21 mouse cellular contexts compared by ENCODE assay signal in genomic region chr4:118243298-118243697, GRCm38 (mm10). TPM values are rescaled to one million over a fixed set of nuclear protein-coding genes. Genes with fewer than 3 reads are reported as not detected.
DNase-seq lines count a peak whose midpoint lies in the region; ATAC-seq and TF ChIP-seq lines count a peak whose summit lies in the region.
"Had no signal": no experiment of that assay in that cellular context is flagged by ENCODE, and none has a peak within 500 bp of the region (broad histone marks: within the 10 kb centered on the region; RNA-seq: fewer than 3 reads in every experiment).

No protein-coding gene starts in this region.

- peaks cover 72% of the 10 kb centered on the region for H3K36me3 ChIP-seq in forebrain, embryonic 13.5 days (ENCODE audit: poor library complexity, severe bottlenecking)
- H3K36me3 ChIP-seq in forebrain, embryonic 11.5 days (ENCODE audit: control insufficient read depth, insufficient read depth, low read length): peaks cover 3% of the 10 kb centered on the region
- H3K36me3 ChIP-seq in midbrain, embryonic 12.5 days: peaks cover 63% of the 10 kb centered on the region
- H3K36me3 ChIP-seq in midbrain, embryonic 11.5 days (ENCODE audit: control insufficient read depth, insufficient read depth, low read length): peaks cover 13% of the 10 kb centered on the region
- H3K36me3 ChIP-seq in hindbrain, embryonic 14.5 days (replicated peaks; ENCODE audit: control insufficient read depth, insufficient read depth): peaks cover 60% of the 10 kb centered on the region
- H3K36me3 ChIP-seq: G1E had no signal

- peak; percentile 60 for ATAC-seq in forebrain, embryonic 13.5 days
- no peak for ATAC-seq in forebrain, embryonic 11.5 days (replicated peaks; ENCODE audit: low FRiP score)
- no peak for ATAC-seq in midbrain, embryonic 12.5 days (ENCODE audit: low FRiP score, low read depth)
- ATAC-seq in midbrain, embryonic 11.5 days (ENCODE audit: low FRiP score): no peak
- ATAC-seq in hindbrain, embryonic 14.5 days (ENCODE audit: low FRiP score): no peak
- ATAC-seq: activated CD4-positive, CD25-positive, alpha-beta regulatory T cell, adult 4 months; liver, postnatal 0 days had no signal

- WGBS in forebrain, embryonic 13.5 days: 65% methylated on average over 11 of the region's 11 CpGs
- 87% methylated on average over 11 of the region's 11 CpGs for WGBS in forebrain, embryonic 11.5 days
- WGBS in midbrain, embryonic 12.5 days: 86% methylated on average over 11 of the region's 11 CpGs
- WGBS in midbrain, embryonic 11.5 days: 94% methylated on average over 11 of the region's 11 CpGs
- WGBS in hindbrain, embryonic 14.5 days: 64% methylated on average over 11 of the region's 11 CpGs

- H3K9ac ChIP-seq in forebrain, embryonic 13.5 days: no peak overlapping the region
- H3K9ac ChIP-seq in forebrain, embryonic 11.5 days (ENCODE audit: low read length): no peak overlapping the region
- H3K9ac ChIP-seq in midbrain, embryonic 12.5 days (replicated peaks): no peak overlapping the region
- no peak overlapping the region for H3K9ac ChIP-seq in midbrain, embryonic 11.5 days (ENCODE audit: low read length)
- H3K9ac ChIP-seq in hindbrain, embryonic 14.5 days: no peak overlapping the region
- H3K9ac ChIP-seq: heart, embryonic 13.5 days; liver, postnatal 0 days had no signal

- no peak for DNase-seq in forebrain, embryonic 11.5 days (ENCODE audit: low spot score)
- no peak for DNase-seq in midbrain, embryonic 11.5 days (ENCODE audit: low spot score, missing footprints)
- DNase-seq in brain, embryonic 14.5 days (ENCODE audit: low read depth): peak; percentile 73
- DNase-seq in hindbrain, embryonic 14.5 days (ENCODE audit: low spot score): no peak
- no peak for DNase-seq in frontal cortex, postnatal 25 days (ENCODE audit: low spot score in 2 of 2)
- DNase-seq in heart, adult 11 months: no peak
- DNase-seq: adrenal gland, postnatal 14 days; cerebellum, adult 11-12 months; cerebellum, postnatal 14 days; gastrocnemius, postnatal 10 days; heart, adult 18-20 months; layer of hippocampus, postnatal 36 days; liver, postnatal 0 days; lung, postnatal 10 days; retina, postnatal 1 day; thymus, postnatal 25 days had no signal

- H3K4me3 ChIP-seq in forebrain, embryonic 13.5 days: no peak overlapping the region
- no peak overlapping the region for H3K4me3 ChIP-seq in forebrain, embryonic 11.5 days (ENCODE audit: low read depth, low read length)
- no peak overlapping the region for H3K4me3 ChIP-seq in midbrain, embryonic 12.5 days
- no peak overlapping the region for H3K4me3 ChIP-seq in midbrain, embryonic 11.5 days (ENCODE audit: low read depth, low read length)
- H3K4me3 ChIP-seq in hindbrain, embryonic 14.5 days (replicated peaks; ENCODE audit: low read length): no peak overlapping the region
- H3K4me3 ChIP-seq: heart, embryonic 13.5 days had no signal

- H3K4me1 ChIP-seq in forebrain, embryonic 13.5 days: peaks cover 18% of the 10 kb centered on the region
- H3K4me1 ChIP-seq in forebrain, embryonic 11.5 days (replicated peaks; ENCODE audit: control insufficient read depth, insufficient read depth, low read length): no peaks in the 10 kb centered on the region
- H3K4me1 ChIP-seq in midbrain, embryonic 12.5 days: 0 out of 2 replicates have a peak, but pooled peaks cover 3% of the 10 kb centered on the region
- no peaks in the 10 kb centered on the region for H3K4me1 ChIP-seq in midbrain, embryonic 11.5 days (ENCODE audit: control insufficient read depth, insufficient read depth, low read length)
- H3K4me1 ChIP-seq in hindbrain, embryonic 14.5 days (replicated peaks; ENCODE audit: control insufficient read depth, insufficient read depth, low read length): 0 out of 2 replicates have a peak, but pooled peaks cover 7% of the 10 kb centered on the region

- H3K9me3 ChIP-seq in forebrain, embryonic 13.5 days (replicated peaks): no peaks in the 10 kb centered on the region
- H3K9me3 ChIP-seq in forebrain, embryonic 11.5 days (ENCODE audit: control insufficient read depth, low read length): no peaks in the 10 kb centered on the region
- H3K9me3 ChIP-seq in midbrain, embryonic 12.5 days: no peaks in the 10 kb centered on the region
- H3K9me3 ChIP-seq in midbrain, embryonic 11.5 days (ENCODE audit: control insufficient read depth, low read length): no peaks in the 10 kb centered on the region
- H3K9me3 ChIP-seq in hindbrain, embryonic 14.5 days (ENCODE audit: control insufficient read depth, low read length): no peaks in the 10 kb centered on the region
- H3K9me3 ChIP-seq: G1E; heart, embryonic 13.5 days had no signal

- H3K27ac ChIP-seq in forebrain, embryonic 13.5 days: peak overlapping the region; percentile 64
- H3K27ac ChIP-seq in forebrain, embryonic 11.5 days (ENCODE audit: low read depth, low read length): no peak overlapping the region
- peak overlapping the region; percentile 39 for H3K27ac ChIP-seq in midbrain, embryonic 12.5 days (replicated peaks)
- no peak overlapping the region for H3K27ac ChIP-seq in midbrain, embryonic 11.5 days (ENCODE audit: low read depth, low read length)
- H3K27ac ChIP-seq in hindbrain, embryonic 14.5 days: peak overlapping the region; percentile 63
- H3K27ac ChIP-seq: heart, embryonic 13.5 days had no signal

- no peak for TF ChIP-seq CTCF in brain, embryonic 14.5 days (IDR thresholded peaks at IDR 0.05; ENCODE audit: borderline replicate concordance, extremely low read depth, insufficient read depth, insufficient read length)

- no peak overlapping the region for H3K4me2 ChIP-seq in forebrain, embryonic 13.5 days
- no peak overlapping the region for H3K4me2 ChIP-seq in forebrain, embryonic 11.5 days (ENCODE audit: low read depth, low read length, severe bottlenecking)
- no peak overlapping the region for H3K4me2 ChIP-seq in midbrain, embryonic 12.5 days (replicated peaks)
- H3K4me2 ChIP-seq in midbrain, embryonic 11.5 days: no peak overlapping the region
- no peak overlapping the region for H3K4me2 ChIP-seq in hindbrain, embryonic 14.5 days (replicated peaks)
- H3K4me2 ChIP-seq: heart, embryonic 13.5 days had no signal

- TF ChIP-seq POLR2A in brain, embryonic 14.5 days (IDR thresholded peaks at IDR 0.05; ENCODE audit: borderline replicate concordance, extremely low read depth, insufficient read depth, insufficient read length, poor library complexity, severe bottlenecking): no peak

- H3K27me3 ChIP-seq in forebrain, embryonic 13.5 days: no peaks in the 10 kb centered on the region
- no peaks in the 10 kb centered on the region for H3K27me3 ChIP-seq in forebrain, embryonic 11.5 days (ENCODE audit: control insufficient read depth, insufficient read depth, low read length)
- H3K27me3 ChIP-seq in midbrain, embryonic 12.5 days: no peaks in the 10 kb centered on the region
- H3K27me3 ChIP-seq in midbrain, embryonic 11.5 days (ENCODE audit: control insufficient read depth, insufficient read depth, low read length): no peaks in the 10 kb centered on the region
- no peaks in the 10 kb centered on the region for H3K27me3 ChIP-seq in hindbrain, embryonic 14.5 days (ENCODE audit: control insufficient read depth, insufficient read depth, low read length)
- H3K27me3 ChIP-seq: heart, embryonic 13.5 days had no signal

RNA-seq across cellular contexts. Expression of gene Ptprf, which starts 47.9 kb away (rescaled TPM):
- 62.9 and 76.1 TPM in 2 replicates for polyA plus RNA-seq in forebrain, embryonic 13.5 days (2015; fragmentation: Nextera tagmentation; extraction: Ambion mirVana)
- polyA plus RNA-seq in forebrain, embryonic 11.5 days (2014; fragmentation: Nextera tagmentation; extraction: Ambion mirVana): 90.5 and 99.9 TPM in 2 replicates
- 113 and 123 TPM in 2 replicates for polyA plus RNA-seq in midbrain, embryonic 12.5 days (2016; fragmentation: Nextera tagmentation; extraction: Ambion mirVana)
- 60.1 and 63.5 TPM in 2 replicates for polyA plus RNA-seq in midbrain, embryonic 11.5 days (2014; fragmentation: Nextera tagmentation; extraction: Ambion mirVana)
- 99.7 and 154 TPM in 2 replicates for polyA plus RNA-seq in brain, embryonic 14.5 days (2012; rRNA removed)
- 67.1 and 68.2 TPM in 2 replicates for polyA plus RNA-seq in hindbrain, embryonic 14.5 days (2014; fragmentation: Nextera tagmentation; extraction: Ambion mirVana)
- polyA plus RNA-seq: G1E had no signal

Comparison
In these comparisons a context has a peak if more than half of its experiments do, and no peak if none do; other contexts are left out.
1. H3K27ac ChIP-seq: peak in forebrain, embryonic 13.5 days (single experiment), midbrain, embryonic 12.5 days (single experiment) and hindbrain, embryonic 14.5 days (single experiment); none in forebrain, embryonic 11.5 days (single experiment) and midbrain, embryonic 11.5 days (single experiment).